Mouse (Mus musculus) olfactory bulb, adult 2 months (tissue): ENCODE results near the gene Aurkb. TPM values are rescaled to one million over a fixed set of nuclear protein-coding genes. Genes with fewer than 3 reads are reported as not detected.

Experiments
- H3K27ac ChIP-seq: fragments of 200-500 bp; 2 replicates; pipeline ENCODE4 v1.5.1; 2012; ENCODE audit warnings: low read depth, low read length; ENCODE audit not compliant: insufficient read depth
- H3K4me1 ChIP-seq: fragments of 200-500 bp; 2 replicates; pipeline ENCODE4 v1.6.1; 2012; ENCODE audit warnings: low read length; ENCODE audit not compliant: control insufficient read depth, insufficient read depth
- H3K4me3 ChIP-seq: fragments of 200-500 bp; 2 replicates; pipeline ENCODE4 v1.5.1; 2012; ENCODE audit warnings: mild to moderate bottlenecking, low read depth, low read length, moderate library complexity; ENCODE audit not compliant: insufficient read depth
- CTCF ChIP-seq: fragments of 200-500 bp; IDR thresholded peaks from 2 replicates; pipeline ENCODE4 v1.5.1; 2012; ENCODE audit warnings: low read depth, mild to moderate bottlenecking, low read length, moderate library complexity; ENCODE audit not compliant: insufficient read depth
- POLR2A ChIP-seq: fragments of 200-500 bp; IDR thresholded peaks from 2 replicates; pipeline ENCODE4 v1.6.1; 2012; ENCODE audit warnings: mild to moderate bottlenecking, low read depth, low read length, moderate library complexity; ENCODE audit not compliant: insufficient read depth
- WGBS: fragments of 180-500 bp; shearing (Covaris S2); methylation state at CpG from one replicate; pipeline ENCODE4 v1.1.7; 2018; 5-methylcytosine and 5-hydroxymethylcytosine counted together
- polyA plus RNA-seq: library from polyadenylated mRNA; stranded (reverse); fragments of >200 nt; gene quantifications from 2 replicates; pipeline ENCODE4 v1.2.4, GENCODE M21; 2012; ENCODE audit warnings: low replicate concordance; ENCODE audit not compliant: missing spikeins, insufficient read depth, insufficient read length

Gene Aurkb
- polyA plus RNA-seq, 1 experiment = not detected

GRCm38 (mm10) chr11:69033552-69033951 is 11.9 kb upstream of the Aurkb start:
- no peak overlapping the region for H3K4me3 ChIP-seq
- no peak overlapping the region for H3K27ac ChIP-seq
- 85% methylated on average over 9 of the region's 9 CpGs for WGBS
- no peak for TF ChIP-seq POLR2A
- H3K4me1 ChIP-seq = peaks cover 10% of the 10 kb centered on the region

DNA sequence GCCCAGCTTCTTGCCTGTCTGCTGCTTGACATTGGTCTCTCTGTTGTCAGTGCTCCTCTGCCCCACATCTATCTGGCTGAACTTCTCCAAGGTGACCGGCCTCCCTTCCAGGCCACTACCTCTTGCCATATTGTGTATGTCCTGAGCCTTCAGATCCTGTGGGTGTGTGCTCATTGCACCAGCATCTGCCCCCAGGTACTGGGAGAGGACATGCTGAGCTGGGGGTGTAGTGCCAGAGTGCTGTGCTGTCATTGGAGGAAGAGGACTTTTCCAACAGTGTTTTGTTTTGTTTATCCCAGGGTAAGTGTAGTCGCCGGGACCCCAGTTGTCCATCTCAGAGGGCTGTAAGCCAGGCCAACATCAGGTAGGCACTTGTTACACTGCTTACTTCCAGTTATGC is 10.9 kb upstream of the Aurkb start:
- TF ChIP-seq CTCF (no peak), POLR2A (no peak)
- WGBS = 92% methylated on average over 3 of the region's 3 CpGs
- Histone ChIP-seq H3K4me3 (no peak overlapping the region), H3K4me1 (peaks cover 10% of the 10 kb centered on the region), H3K27ac (no peak overlapping the region)

DNA sequence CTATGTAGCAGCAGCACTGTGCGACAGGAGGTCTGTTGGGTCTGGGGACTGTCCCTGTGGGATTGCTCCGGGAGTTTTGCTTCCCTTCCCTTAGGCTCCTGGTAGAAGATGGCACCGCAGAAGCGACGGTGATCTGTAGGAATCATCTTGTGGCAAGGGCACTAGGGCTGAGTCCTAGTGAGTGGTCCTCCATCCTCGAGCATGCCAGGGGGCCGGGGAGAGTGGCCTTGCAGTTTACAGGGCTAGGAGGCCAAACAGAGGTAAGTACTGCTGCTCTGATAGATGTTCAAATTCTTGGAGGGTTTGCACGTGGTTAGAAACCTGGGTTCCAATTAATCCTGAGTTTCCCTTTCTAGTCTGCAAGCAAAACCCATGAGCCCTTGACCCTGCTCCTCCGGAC is 10.0 kb upstream of the Aurkb start:
- Histone ChIP-seq H3K4me3 (peak overlapping the region; percentile 12; the same call in 1 of the 2 replicates), H3K4me1 (peaks cover 10% of the 10 kb centered on the region), H3K27ac (peak overlapping the region; percentile 29; the same call in 1 of the 2 replicates)
- TF ChIP-seq CTCF (no peak), POLR2A (no peak)
- WGBS = 83% methylated on average over 9 of the region's 9 CpGs

GRCm38 (mm10) chr11:69035849-69036248 is 9.6 kb upstream of the Aurkb start:
- Histone ChIP-seq H3K4me3 (peak overlapping the region; percentile 31), H3K27ac (peak overlapping the region; percentile 43), H3K4me1 (peaks cover 10% of the 10 kb centered on the region)
- TF ChIP-seq CTCF (peak; percentile 72), POLR2A (no peak)
- WGBS = 3% methylated on average over 8 of the region's 8 CpGs

DNA sequence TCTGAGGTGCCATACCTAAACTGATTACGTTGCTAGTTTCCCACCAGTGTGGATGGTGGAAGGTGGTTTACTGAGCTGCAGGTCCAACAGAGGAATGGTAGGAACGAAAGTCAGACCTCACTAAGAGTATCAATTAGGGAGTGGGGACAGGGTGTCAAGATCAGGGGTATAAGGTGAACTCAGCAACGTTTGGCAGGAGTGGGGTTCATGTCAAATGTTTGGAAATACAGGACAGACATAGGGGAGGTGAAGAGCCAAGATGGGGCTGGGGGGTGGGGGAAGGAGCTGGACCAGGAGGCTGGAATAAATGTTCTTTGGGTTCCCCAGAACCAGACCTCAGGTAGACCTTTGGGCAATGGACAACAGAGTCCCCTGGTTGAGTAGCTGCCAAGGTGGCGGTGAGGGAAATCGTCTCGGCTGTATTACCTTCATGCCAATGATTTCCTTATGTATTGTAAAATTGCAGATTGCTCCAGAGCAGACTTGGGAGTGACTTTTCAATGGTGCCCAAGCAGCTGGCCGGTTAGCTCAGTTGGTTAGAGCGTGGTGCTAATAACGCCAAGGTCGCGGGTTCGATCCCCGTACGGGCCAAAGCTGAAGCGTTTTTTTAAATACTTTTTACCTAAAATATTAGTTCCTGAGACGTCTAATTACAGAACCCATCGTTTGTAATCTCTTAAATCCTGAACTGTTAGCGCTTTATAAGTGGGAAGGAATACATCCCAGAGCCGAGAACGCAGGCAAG is 8.8 kb upstream of the Aurkb start:
- no peak for TF ChIP-seq CTCF
- no peak for TF ChIP-seq POLR2A
- Histone ChIP-seq H3K27ac (peak overlapping the region; percentile 90), H3K4me3 (peak overlapping the region; percentile 88), H3K4me1 (peaks cover 10% of the 10 kb centered on the region)
- 8% methylated on average over 20 of the region's 20 CpGs for WGBS

DNA sequence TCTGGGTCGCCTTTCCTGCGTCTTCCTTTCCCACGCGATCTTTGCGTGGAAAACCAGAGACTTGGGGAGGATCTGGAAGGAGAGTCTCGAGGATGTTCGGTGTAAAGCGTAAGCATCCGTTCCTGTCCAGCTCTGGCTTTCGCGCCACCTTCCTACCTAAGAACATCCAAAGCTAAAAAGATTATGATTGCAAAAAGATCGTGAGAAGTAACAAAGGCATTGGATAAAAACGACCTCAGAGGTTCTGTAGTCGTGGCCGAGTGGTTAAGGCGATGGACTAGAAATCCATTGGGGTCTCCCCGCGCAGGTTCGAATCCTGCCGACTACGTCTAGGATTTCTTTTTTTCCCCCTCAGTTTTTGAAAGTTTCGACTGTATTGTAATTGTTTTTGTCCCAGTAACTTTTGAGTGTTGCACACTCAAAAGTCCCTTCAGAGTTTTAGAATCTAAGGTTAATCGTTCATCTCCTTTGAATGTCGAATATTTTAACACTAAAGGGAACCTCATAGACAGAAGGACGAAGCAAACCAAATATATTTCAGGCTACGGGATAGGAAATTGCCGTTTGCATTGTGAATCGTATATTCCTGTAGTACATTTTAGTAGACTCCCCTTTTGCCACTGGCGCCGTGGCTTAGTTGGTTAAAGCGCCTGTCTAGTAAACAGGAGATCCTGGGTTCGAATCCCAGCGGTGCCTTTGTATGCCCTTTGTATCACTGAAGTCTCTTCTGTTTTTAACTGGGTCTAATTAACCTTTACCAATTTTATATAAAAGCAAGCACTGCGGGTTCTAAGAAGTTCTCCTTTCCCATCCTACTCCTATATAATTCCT is 8.0 kb upstream of the Aurkb start:
- TF ChIP-seq POLR2A (no peak), CTCF (no peak)
- peaks cover 10% of the 10 kb centered on the region for H3K4me1 ChIP-seq
- under 1% methylated on average over 34 of the region's 34 CpGs for WGBS

GRCm38 (mm10) chr11:69038173-69038572 is 7.3 kb upstream of the Aurkb start:
- no peak overlapping the region for H3K27ac ChIP-seq
- no peak overlapping the region for H3K4me3 ChIP-seq
- 79% methylated on average over 5 of the region's 5 CpGs for WGBS
- H3K4me1 ChIP-seq = peaks cover 10% of the 10 kb centered on the region
- no peak for TF ChIP-seq POLR2A
- TF ChIP-seq CTCF = no peak

More for the DNA sequence above, 8.0 kb upstream of the Aurkb start:
- Histone ChIP-seq H3K4me3 (peak overlapping the region; percentile 88), H3K27ac (peak overlapping the region; percentile 90)

GRCm38 (mm10) chr11:69046395-69046774 is 938 bp downstream of the Aurkb start:
- TF ChIP-seq POLR2A (no peak), CTCF (no peak)
- peaks cover 4% of the 10 kb centered on the region for H3K4me1 ChIP-seq
- H3K27ac ChIP-seq = no peak overlapping the region
- 18% methylated on average over 9 of the region's 9 CpGs for WGBS
- H3K4me3 ChIP-seq = no peak overlapping the region

DNA sequence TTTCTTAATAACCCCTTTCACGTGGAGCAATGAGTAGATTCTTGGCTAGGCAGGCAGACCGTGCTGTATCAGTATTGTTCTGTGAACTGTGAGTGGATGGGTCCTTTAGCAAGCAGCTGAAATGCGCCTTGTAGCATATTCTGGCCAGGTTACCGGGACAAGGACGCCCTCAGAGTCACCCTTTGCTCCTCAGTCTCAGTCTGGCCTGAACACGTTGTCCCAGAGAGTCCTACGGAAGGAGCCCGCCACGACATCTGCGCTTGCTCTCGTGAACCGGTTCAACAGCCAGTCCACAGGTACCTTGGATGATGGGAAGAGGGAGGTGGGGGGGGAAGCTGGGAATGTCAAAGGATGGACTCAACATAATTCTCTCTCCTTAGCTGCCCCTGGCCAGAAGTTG is 2.1 kb downstream of the Aurkb start:
- no peak for TF ChIP-seq POLR2A
- TF ChIP-seq CTCF = no peak
- Histone ChIP-seq H3K4me1 (peaks cover 4% of the 10 kb centered on the region), H3K27ac (no peak overlapping the region), H3K4me3 (no peak overlapping the region)
- WGBS = 78% methylated on average over 12 of the region's 12 CpGs
